Mouse (Mus musculus): Measurements from ENCODE around the gene Slc37a1.
"Not testable (repeated sequence)": the region's sequence is repeated elsewhere in the genome, so short reads cannot be mapped to it uniquely, and the experiment has no call there.

Gene Slc37a1

GRCm38 (mm10) chr17:31268016-31268415 lies 18.6 kb upstream of the Slc37a1 start:
- DNase-seq (ENCODE audit: low spot score), result no peak

- no peak for DNase-seq (ENCODE audit: low spot score)
Measured at GRCm38 (mm10) chr17:31269761-31270160, 16.8 kb upstream of the Slc37a1 start.

- no peak for DNase-seq (ENCODE audit: low spot score)
Measured at GRCm38 (mm10) chr17:31270246-31270645, 16.3 kb upstream of the Slc37a1 start.

GRCm38 (mm10) chr17:31270736-31271135 lies 15.9 kb upstream of the Slc37a1 start:
- DNase-seq (ENCODE audit: low spot score), result not testable (repeated sequence)

GRCm38 (mm10) chr17:31271136-31271851 lies 15.3 kb upstream of the Slc37a1 start:
- no peak for DNase-seq (ENCODE audit: low spot score)

GRCm38 (mm10) chr17:31272416-31273165 lies 14.0 kb upstream of the Slc37a1 start:
- no peak for DNase-seq (ENCODE audit: low spot score)

GRCm38 (mm10) chr17:31273631-31274030 lies 13.0 kb upstream of the Slc37a1 start:
- DNase-seq (ENCODE audit: low spot score), result no peak

- no peak for DNase-seq (ENCODE audit: low spot score)
Measured at GRCm38 (mm10) chr17:31275181-31275580, 11.4 kb upstream of the Slc37a1 start.

- peak; percentile 58 for DNase-seq (ENCODE audit: low spot score)
Measured at GRCm38 (mm10) chr17:31276207-31276921, 10.2 kb upstream of the Slc37a1 start.

- DNase-seq (ENCODE audit: low spot score), result peak; percentile 100
Measured at GRCm38 (mm10) chr17:31276922-31277918, 9.4 kb upstream of the Slc37a1 start, which contains the start of gene Rsph1. Gene Rsph1, minus strand, starts transcription at chr17:31277383.

- DNase-seq (ENCODE audit: low spot score), result no peak
Measured at GRCm38 (mm10) chr17:31277931-31278330, 8.7 kb upstream of the Slc37a1 start.

- no peak for DNase-seq (ENCODE audit: low spot score)
Measured at GRCm38 (mm10) chr17:31279541-31279940, 7.1 kb upstream of the Slc37a1 start.

GRCm38 (mm10) chr17:31280269-31280668 lies 6.3 kb upstream of the Slc37a1 start:
- no peak for DNase-seq (ENCODE audit: low spot score)

GRCm38 (mm10) chr17:31281830-31282686 lies 4.5 kb upstream of the Slc37a1 start:
- DNase-seq (ENCODE audit: low spot score), result no peak

GRCm38 (mm10) chr17:31282687-31283053 lies 3.9 kb upstream of the Slc37a1 start:
- no peak for DNase-seq (ENCODE audit: low spot score)

- DNase-seq (ENCODE audit: low spot score), result no peak
Measured at GRCm38 (mm10) chr17:31285867-31286266, 725 bp upstream of the Slc37a1 start.

- DNase-seq (ENCODE audit: low spot score), result no peak
Measured at GRCm38 (mm10) chr17:31287216-31287615, 624 bp downstream of the Slc37a1 start.

GRCm38 (mm10) chr17:31288999-31289726 lies 2.6 kb downstream of the Slc37a1 start:
- DNase-seq (ENCODE audit: low spot score), result no peak

- no peak for DNase-seq (ENCODE audit: low spot score)
Measured at GRCm38 (mm10) chr17:31290311-31290710, 3.7 kb downstream of the Slc37a1 start.

- DNase-seq (ENCODE audit: low spot score), result no peak
Measured at GRCm38 (mm10) chr17:31290859-31291258, 4.3 kb downstream of the Slc37a1 start.
